Mouse (Mus musculus): Measurements from ENCODE around the gene Gm49661. TPM values are rescaled to one million over a fixed set of nuclear protein-coding genes. Genes with fewer than 3 reads are reported as not detected.

Gene Gm49661
- total RNA-seq, 1 experiment from 2014 or later: not detected

GRCm38 (mm10) chr8:84945633-84946527, 23.4 kb downstream of the Gm49661 start:
- ATAC-seq (replicated peaks in 1 of 2; ENCODE audit: insufficient read depth in 1 of 2, low FRiP score in 2 of 2, low TSS enrichment in 1 of 2, low read depth in 1 of 2, poor library complexity in 2 of 2, severe bottlenecking in 2 of 2): no peak

GRCm38 (mm10) chr8:84945235-84945632, 24.0 kb downstream of the Gm49661 start:
- ATAC-seq (replicated peaks in 1 of 2; ENCODE audit: insufficient read depth in 1 of 2, low FRiP score in 2 of 2, low TSS enrichment in 1 of 2, low read depth in 1 of 2, poor library complexity in 2 of 2, severe bottlenecking in 2 of 2): no peak

- ATAC-seq (replicated peaks in 1 of 2; ENCODE audit: insufficient read depth in 1 of 2, low FRiP score in 2 of 2, low TSS enrichment in 1 of 2, low read depth in 1 of 2, poor library complexity in 2 of 2, severe bottlenecking in 2 of 2): peak; percentile 37 to 45; a peak in 2 of 4 replicates
These were observed 24.6 kb downstream of the Gm49661 start for GRCm38 (mm10) chr8:84944478-84945160.

GRCm38 (mm10) chr8:84943699-84944098, 25.5 kb downstream of the Gm49661 start:
- no peak for ATAC-seq (replicated peaks in 1 of 2; ENCODE audit: insufficient read depth in 1 of 2, low FRiP score in 2 of 2, low TSS enrichment in 1 of 2, low read depth in 1 of 2, poor library complexity in 2 of 2, severe bottlenecking in 2 of 2)

- ATAC-seq (replicated peaks in 1 of 2; ENCODE audit: insufficient read depth in 1 of 2, low FRiP score in 2 of 2, low TSS enrichment in 1 of 2, low read depth in 1 of 2, poor library complexity in 2 of 2, severe bottlenecking in 2 of 2): no peak
These were observed 31.4 kb downstream of the Gm49661 start for GRCm38 (mm10) chr8:84937620-84938485.

- peak; percentile 72 to 74 for ATAC-seq (replicated peaks in 1 of 2; ENCODE audit: insufficient read depth in 1 of 2, low FRiP score in 2 of 2, low TSS enrichment in 1 of 2, low read depth in 1 of 2, poor library complexity in 2 of 2, severe bottlenecking in 2 of 2)
These were observed 32.2 kb downstream of the Gm49661 start, which contains the start of gene Mast1 for GRCm38 (mm10) chr8:84936962-84937546. Gene Mast1 (minus strand): TSS chr8:84937359.

GRCm38 (mm10) chr8:84936041-84936961, 32.9 kb downstream of the Gm49661 start:
- no peak for ATAC-seq (replicated peaks in 1 of 2; ENCODE audit: insufficient read depth in 1 of 2, low FRiP score in 2 of 2, low TSS enrichment in 1 of 2, low read depth in 1 of 2, poor library complexity in 2 of 2, severe bottlenecking in 2 of 2)

GRCm38 (mm10) chr8:84935489-84935888, 33.7 kb downstream of the Gm49661 start:
- 0 out of 4 replicates have a peak, but pooled peaks of 1 of the 2 experiments have one; percentile 6 for ATAC-seq (replicated peaks in 1 of 2; ENCODE audit: insufficient read depth in 1 of 2, low FRiP score in 2 of 2, low TSS enrichment in 1 of 2, low read depth in 1 of 2, poor library complexity in 2 of 2, severe bottlenecking in 2 of 2)

GRCm38 (mm10) chr8:84934860-84935259, 34.4 kb downstream of the Gm49661 start:
- no peak for ATAC-seq (replicated peaks in 1 of 2; ENCODE audit: insufficient read depth in 1 of 2, low FRiP score in 2 of 2, low TSS enrichment in 1 of 2, low read depth in 1 of 2, poor library complexity in 2 of 2, severe bottlenecking in 2 of 2)

GRCm38 (mm10) chr8:84933767-84934559, 35.3 kb downstream of the Gm49661 start:
- no peak for ATAC-seq (replicated peaks in 1 of 2; ENCODE audit: insufficient read depth in 1 of 2, low FRiP score in 2 of 2, low TSS enrichment in 1 of 2, low read depth in 1 of 2, poor library complexity in 2 of 2, severe bottlenecking in 2 of 2)

- ATAC-seq (replicated peaks in 1 of 2; ENCODE audit: insufficient read depth in 1 of 2, low FRiP score in 2 of 2, low TSS enrichment in 1 of 2, low read depth in 1 of 2, poor library complexity in 2 of 2, severe bottlenecking in 2 of 2): no peak
These were observed 38.7 kb downstream of the Gm49661 start for GRCm38 (mm10) chr8:84930582-84930981.

GRCm38 (mm10) chr8:84928456-84929306, 40.6 kb downstream of the Gm49661 start:
- ATAC-seq (replicated peaks in 1 of 2; ENCODE audit: insufficient read depth in 1 of 2, low FRiP score in 2 of 2, low TSS enrichment in 1 of 2, low read depth in 1 of 2, poor library complexity in 2 of 2, severe bottlenecking in 2 of 2): peak; percentile 69 to 77; a peak in 3 of 4 replicates

GRCm38 (mm10) chr8:84927513-84927912, 41.7 kb downstream of the Gm49661 start:
- ATAC-seq (replicated peaks in 1 of 2; ENCODE audit: insufficient read depth in 1 of 2, low FRiP score in 2 of 2, low TSS enrichment in 1 of 2, low read depth in 1 of 2, poor library complexity in 2 of 2, severe bottlenecking in 2 of 2): no peak

- ATAC-seq (replicated peaks in 1 of 2; ENCODE audit: insufficient read depth in 1 of 2, low FRiP score in 2 of 2, low TSS enrichment in 1 of 2, low read depth in 1 of 2, poor library complexity in 2 of 2, severe bottlenecking in 2 of 2): peak; percentile 44 to 50; a peak in 2 of 4 replicates
These were observed 43.7 kb downstream of the Gm49661 start for GRCm38 (mm10) chr8:84925557-84925956.

GRCm38 (mm10) chr8:84921596-84921995, 47.6 kb downstream of the Gm49661 start:
- ATAC-seq (replicated peaks in 1 of 2; ENCODE audit: insufficient read depth in 1 of 2, low FRiP score in 2 of 2, low TSS enrichment in 1 of 2, low read depth in 1 of 2, poor library complexity in 2 of 2, severe bottlenecking in 2 of 2): no peak

Data from hematopoietic stem cell, adult 5-6 weeks (primary cell).